Mouse (Mus musculus): ENCODE measurements around the gene Ubtd1.
"Not testable (repeated sequence)": the region's sequence is repeated elsewhere in the genome, so short reads cannot be mapped to it uniquely, and the experiment has no call there.

Ubtd1 gene

DNA sequence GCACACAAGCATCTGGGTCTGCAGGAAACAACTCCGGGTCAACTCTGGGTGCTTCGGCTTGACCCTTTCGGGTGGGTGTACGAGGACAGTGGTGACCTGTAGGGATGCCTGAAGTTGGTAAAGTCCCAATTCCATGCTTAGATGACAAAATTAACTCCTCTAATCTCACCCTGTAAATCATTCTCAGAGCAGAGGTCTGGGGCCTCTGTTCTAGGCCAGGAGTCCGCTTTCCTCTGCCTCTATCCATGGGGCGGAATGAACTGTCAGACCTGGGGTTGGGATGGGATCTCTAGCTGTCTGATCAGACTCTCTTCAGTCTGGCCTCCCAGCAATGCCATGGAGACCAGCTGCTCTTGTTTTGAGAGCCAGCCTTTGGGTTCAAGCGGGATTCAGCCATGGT lies 79.9 kb downstream of the Ubtd1 start:
- no peak for DNase-seq (ENCODE audit: low spot score in 2 of 2)

DNA sequence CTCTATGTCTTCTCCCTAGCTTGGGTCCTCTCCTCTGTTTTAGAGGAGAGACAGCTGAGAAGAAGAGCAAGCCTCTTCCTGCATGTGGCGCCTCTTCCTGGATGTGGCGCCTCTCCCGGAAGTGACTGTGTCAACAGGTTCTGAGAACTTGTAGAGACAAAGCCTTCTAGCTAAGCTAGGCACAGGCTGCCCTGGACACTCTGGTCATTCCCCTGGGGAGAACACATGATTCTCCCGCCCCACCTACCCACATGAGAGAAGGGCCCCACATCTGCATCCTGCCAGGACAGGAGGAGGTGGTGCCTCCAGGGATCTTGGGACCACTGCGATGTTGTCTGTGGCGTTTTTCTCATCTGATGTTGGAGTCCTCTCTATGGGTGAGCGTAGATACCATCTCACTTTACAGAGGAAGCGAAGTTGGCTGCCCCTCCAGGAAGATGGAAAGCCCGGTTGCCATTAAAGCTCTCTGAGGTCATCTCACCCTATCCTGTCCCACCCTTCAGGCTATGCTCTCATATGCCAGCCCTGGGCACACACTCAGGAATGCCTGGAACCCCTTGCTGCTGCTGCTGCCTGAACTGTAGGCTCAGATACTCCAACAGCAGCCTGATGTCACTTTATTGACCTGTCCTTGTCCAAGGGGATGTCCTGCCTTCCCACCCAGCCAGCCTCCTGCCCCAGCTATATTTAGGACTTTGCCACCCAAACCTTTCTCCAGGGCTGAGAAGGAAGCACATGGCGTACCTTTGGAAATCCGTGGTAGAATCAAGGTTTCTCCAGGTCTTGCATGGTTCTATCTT lies 87.1 kb downstream of the Ubtd1 start:
- DNase-seq (ENCODE audit: low spot score in 2 of 2), result no peak

DNA sequence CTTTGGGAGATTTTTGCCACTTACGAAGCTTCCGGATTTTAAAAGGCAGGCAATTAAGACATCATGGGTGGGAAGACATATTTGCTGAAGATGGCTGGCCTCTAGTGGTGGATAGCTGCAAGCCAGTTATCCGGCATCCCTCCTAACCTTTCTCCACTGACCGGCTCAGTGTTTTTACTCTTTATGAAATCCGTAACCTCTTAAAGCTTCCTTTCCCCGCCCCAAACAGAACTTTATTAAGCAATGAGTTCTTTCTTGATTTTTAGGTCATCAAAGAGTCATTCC lies 87.6 kb downstream of the Ubtd1 start:
- no peak for DNase-seq (ENCODE audit: low spot score in 2 of 2)

DNA sequence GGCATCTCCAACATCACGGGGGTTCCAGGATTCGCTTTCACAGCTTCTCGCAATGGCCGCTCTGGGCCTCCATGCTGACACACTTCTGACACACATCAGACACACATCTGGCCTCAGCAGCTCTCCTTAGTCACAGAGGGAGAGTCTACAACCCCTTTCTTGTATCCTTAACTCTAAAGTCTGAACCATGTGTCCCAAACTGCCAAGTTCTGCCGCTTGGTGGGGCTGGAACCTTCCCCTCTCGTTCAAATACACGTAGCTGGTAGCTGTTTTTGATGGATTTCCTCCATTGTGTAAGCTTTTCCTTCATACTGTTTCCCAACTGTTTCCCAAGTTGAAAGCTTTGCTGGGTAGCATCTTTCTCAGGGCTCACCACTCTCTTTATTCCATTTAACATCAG lies 89.7 kb downstream of the Ubtd1 start:
- DNase-seq (ENCODE audit: low spot score in 2 of 2), result no peak

DNA sequence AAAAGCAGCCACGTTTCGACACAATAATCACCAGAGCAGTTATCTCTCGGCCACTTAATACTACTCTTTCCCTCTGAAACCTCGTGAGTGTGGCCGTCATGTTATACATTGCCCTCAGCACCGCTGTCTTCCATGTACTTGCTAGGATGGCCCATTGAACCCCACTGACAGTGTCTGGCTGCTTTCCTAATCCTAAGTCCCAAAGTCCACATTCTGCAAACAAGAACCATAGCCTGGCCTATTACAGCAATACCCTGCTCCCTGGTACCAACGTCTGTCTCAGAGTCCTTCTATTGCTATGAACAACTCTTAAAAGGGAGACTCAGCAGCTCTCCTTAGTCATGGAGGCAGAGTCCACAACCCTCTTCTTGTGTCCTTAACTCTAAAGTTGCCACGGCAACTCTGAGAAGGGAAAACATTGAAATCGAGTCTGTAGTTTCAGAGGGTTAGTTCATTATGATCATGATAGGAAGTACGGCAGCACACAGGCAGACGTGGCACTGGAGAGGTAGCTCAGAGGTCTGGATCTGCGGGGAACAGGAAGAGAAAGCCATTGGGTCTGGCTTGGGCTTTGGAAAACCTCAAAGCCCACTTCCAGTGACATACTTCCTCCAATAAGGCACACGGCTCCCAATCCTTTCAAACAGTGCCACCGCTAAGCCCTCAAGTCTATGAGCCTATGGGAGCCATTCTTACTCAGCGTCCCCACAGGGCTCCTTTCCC lies 90.5 kb downstream of the Ubtd1 start:
- no peak for DNase-seq (ENCODE audit: low spot score in 2 of 2)

DNA sequence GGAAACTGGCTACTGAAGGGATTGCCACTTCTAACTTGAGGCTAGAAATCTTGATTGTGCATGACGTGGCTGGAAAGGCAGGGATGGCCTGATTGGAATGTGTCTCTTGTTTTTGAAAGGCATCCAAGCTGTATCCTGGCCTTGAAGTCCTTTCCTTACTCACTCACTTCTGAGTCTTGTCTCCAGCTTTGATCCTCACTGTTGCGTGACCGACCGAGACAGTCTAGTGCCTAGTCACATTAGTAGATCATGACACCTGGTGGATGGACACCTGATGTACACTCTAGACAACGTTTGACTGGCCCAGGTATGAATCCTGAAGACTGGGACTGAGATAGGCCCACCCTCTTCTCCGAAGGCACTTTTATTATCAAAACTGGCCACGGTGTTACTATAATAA lies 91.2 kb downstream of the Ubtd1 start:
- DNase-seq (ENCODE audit: low spot score in 2 of 2), result no peak

DNA sequence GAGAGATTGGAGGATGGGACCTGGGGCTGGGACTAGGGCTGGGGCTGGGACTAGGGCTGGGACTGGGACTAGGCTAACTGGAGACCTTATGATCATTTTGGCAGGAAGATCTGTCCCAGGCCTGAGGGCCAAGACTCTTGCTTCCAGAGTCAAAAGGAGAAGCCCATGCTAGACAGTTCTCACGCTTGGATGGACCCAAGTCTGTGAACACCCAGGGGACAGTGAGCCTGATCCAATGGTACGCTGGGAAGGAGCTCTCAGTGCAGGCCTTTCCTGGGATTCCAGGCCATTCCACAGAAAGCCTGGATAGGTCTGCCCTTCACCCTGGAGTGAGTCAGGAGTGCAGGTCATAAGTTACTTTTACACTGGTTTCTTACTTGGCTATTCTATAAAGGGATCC lies 93.5 kb downstream of the Ubtd1 start:
- DNase-seq (ENCODE audit: low spot score in 2 of 2), result no peak

DNA sequence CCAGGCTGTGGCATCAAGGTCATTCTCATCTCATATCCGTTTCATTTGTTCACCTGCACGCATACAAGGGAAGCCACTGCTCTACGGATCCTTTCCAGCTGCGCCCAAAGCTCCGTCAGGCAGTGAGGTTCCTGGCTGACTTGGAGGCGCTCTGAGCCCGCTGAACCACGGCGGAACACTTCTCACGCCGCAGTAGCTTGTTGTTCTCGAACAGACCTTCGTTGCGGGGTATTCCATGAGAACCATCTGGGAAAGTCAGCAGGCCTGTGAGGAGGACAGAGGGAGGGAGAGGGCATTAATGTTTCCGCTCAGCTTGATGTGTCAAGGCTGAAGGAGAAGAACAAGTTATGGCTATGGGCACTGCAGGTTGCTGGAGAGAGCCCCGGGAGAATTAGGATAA lies 94.4 kb downstream of the Ubtd1 start:
- DNase-seq (ENCODE audit: low spot score in 2 of 2), result no peak

DNA sequence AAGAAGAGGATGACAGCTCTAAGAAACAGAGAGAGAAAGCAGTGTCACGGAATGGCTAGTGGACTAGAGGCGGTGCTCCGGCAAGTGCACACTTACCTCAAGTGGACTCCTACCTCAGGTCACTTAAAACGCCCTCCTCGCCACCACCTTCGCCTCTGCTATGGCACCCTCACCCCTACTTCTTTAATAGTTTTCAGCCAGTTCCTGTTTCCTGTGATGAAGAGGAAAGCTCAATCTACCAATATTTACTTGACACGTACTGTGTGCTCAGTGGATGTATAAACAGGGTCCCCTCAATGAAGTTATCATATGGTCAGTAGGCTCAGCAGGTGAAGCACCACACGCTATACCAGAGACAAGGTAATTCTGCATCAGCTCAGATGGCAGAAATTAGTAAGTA lies 97.0 kb downstream of the Ubtd1 start:
- DNase-seq (ENCODE audit: low spot score in 2 of 2), result no peak

DNA sequence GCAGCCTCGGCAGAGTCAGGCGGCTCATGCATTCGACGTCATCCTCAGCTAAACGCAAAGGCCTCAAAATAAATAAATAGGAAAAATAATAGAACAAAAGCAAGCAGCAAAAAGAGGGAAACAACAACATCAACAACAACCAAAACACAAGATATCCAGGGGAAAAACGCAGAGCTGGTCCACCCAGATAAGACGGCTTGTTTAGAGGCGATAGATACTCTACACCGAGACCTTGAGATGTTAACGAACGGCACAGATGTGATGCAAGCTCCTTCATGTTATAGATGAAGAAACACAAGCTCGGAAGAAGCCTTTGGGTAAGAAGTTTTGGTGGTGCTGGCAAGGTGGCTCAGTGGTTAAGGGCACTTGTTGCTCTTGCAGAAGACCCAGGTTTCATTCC lies 97.4 kb downstream of the Ubtd1 start:
- no peak for DNase-seq (ENCODE audit: low spot score in 2 of 2)

DNA sequence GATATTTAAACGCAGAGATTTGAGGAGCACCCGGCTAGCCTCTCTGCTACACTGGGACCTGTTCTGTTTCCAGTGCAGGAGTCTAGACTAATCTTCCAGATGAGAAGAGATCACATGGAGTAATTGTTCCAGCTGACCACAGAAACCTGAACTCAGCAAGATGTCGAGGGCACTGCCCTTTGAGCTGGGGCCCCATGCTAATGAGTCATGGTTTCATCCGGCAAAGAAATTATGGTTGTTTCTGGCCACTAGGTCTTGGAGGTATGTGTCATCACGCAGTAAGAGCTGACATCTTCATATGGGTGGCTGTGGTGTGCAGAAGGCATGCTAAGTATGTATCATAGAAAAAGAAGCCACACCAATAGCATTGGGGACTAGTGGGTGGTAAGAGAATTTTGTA lies 98.4 kb downstream of the Ubtd1 start:
- no peak for DNase-seq (ENCODE audit: low spot score in 2 of 2)

DNA sequence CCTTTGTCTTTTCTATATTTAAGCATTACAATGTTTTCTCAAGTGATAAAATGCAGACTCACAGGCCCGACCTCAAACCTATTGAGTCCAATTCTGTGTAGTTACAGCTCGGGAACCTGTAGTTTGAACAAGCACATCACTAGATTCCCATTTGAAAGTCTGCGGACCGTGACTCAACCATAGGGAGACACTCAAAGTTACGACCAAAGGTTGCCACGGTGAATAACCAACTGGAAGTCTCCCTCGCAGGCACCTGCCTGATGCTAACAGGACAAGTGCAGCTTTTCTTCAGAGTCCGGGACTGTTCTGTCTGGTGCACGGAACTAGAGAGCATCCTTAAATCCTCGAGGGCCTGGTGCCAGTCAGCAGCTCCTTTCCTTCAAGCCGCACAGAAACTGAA lies 98.9 kb downstream of the Ubtd1 start:
- no peak for DNase-seq (ENCODE audit: low spot score in 2 of 2)

DNA sequence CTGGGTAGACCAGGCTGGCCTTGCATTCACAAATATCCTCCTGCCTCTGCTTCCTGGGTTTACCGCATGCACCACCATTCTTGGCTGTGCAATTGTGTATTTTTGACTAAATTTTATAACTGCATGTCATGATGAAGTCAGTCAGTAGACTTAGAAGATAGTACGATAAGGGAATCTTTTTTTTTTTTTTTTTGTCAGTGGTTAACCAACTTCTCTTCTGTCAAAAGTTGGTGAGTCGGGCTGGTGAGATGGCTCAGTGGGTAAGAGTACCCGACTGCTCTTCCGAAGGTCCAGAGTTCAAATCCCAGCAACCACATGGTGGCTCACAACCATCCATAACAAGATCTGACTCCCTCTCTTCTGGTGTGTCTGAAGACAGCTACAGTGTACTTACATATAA lies 100.0 kb downstream of the Ubtd1 start:
- not testable (repeated sequence) for DNase-seq (ENCODE audit: low spot score in 2 of 2)

All from frontal cortex, postnatal 10 days (tissue).